Mouse (Mus musculus): Measurements from ENCODE around the gene Dram1. TPM values are rescaled to one million over a fixed set of nuclear protein-coding genes. Genes with fewer than 3 reads are reported as not detected.
A peak's percentile ranks its signal among the peaks of the same experiment; 100 is the strongest.

Gene Dram1
- polyA plus RNA-seq, 1 experiment from 2014 or later = 6.4 TPM

- WGBS = 74% methylated on average over 6 of the region's 6 CpGs
- Histone ChIP-seq H3K27ac (no peak overlapping the region), H3K4me1 (no peaks in the 10 kb centered on the region), H3K4me2 (no peak overlapping the region), H3K9ac (no peak overlapping the region), H3K27me3 (replicated peaks) (no peaks in the 10 kb centered on the region), H3K9me3 (no peaks in the 10 kb centered on the region), H3K36me3 (no peaks in the 10 kb centered on the region), H3K4me3 (replicated peaks) (no peak overlapping the region)
- no peak for ATAC-seq (ENCODE audit: insufficient read depth, low FRiP score, low read depth)
Measured at GRCm38 (mm10) chr10:88404220-88404619, 25.3 kb upstream of the Dram1 start.

GRCm38 (mm10) chr10:88403021-88403420 lies 24.1 kb upstream of the Dram1 start:
- H3K36me3 ChIP-seq = no peaks in the 10 kb centered on the region
- H3K27me3 ChIP-seq (replicated peaks) = no peaks in the 10 kb centered on the region
- 91% methylated on average over 4 of the region's 4 CpGs for WGBS
- no peaks in the 10 kb centered on the region for H3K9me3 ChIP-seq
- no peak overlapping the region for H3K9ac ChIP-seq
- no peak overlapping the region for H3K27ac ChIP-seq
- H3K4me1 ChIP-seq = no peaks in the 10 kb centered on the region
- H3K4me3 ChIP-seq (replicated peaks) = no peak overlapping the region
- no peak overlapping the region for H3K4me2 ChIP-seq
- no peak for ATAC-seq (ENCODE audit: insufficient read depth, low FRiP score, low read depth)

DNA sequence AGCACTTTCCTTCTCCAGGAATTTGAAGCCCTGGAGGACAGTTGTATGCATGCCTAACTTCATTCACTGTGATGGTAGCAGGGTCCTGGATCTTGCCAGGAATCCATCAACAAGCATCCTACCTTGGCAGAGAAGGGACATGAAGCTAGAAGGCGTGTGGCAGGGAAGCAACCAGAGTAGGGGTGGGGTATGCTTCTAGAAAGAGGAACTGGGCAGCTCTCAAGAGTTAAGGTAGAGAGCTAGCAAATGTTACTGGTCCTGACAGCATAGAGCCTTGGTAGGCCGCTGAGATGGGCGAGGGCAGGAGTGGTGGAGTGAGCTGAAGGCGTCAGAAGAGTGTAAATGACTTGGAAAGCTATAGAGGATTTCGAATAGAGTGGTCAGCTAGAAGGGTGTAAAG lies 20.4 kb upstream of the Dram1 start:
- Histone ChIP-seq H3K27ac (no peak overlapping the region), H3K9me3 (no peaks in the 10 kb centered on the region), H3K4me2 (no peak overlapping the region), H3K9ac (no peak overlapping the region), H3K36me3 (no peaks in the 10 kb centered on the region), H3K4me1 (no peaks in the 10 kb centered on the region), H3K4me3 (replicated peaks) (no peak overlapping the region), H3K27me3 (replicated peaks) (no peaks in the 10 kb centered on the region)
- no peak for ATAC-seq (ENCODE audit: insufficient read depth, low FRiP score, low read depth)
- WGBS = 79% methylated on average over 5 of the region's 5 CpGs

DNA sequence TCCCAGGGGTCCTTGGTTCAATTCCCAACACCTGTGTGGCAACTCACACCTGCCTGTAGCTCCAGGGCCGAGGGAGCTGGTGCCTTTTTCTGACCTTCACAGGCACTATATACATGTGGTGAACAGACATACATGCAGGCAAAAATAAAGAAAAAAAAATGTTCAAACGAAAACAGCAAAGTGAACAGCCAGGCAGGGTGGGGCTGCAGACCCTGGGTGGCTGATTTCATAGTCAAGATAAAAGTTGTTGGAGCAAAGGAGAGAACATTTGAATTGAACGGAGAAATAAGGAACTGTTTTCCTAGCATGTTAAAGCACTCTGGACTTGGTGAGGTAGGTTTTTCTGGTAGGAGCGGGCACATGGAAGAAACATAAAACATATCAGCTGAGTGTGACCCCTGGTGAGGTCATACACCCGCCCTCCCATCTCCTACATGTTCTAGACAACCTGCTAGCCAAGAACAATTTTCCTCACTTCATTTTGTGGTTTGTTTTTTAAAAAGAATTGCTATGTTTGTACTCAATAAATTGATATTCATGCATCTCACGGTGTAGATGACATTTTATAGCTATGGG lies 19.9 kb upstream of the Dram1 start:
- no peak for ATAC-seq (ENCODE audit: insufficient read depth, low FRiP score, low read depth)
- no peak overlapping the region for H3K9ac ChIP-seq
- no peaks in the 10 kb centered on the region for H3K9me3 ChIP-seq
- 73% methylated on average over 6 of the region's 6 CpGs for WGBS
- H3K4me1 ChIP-seq = no peaks in the 10 kb centered on the region
- H3K27me3 ChIP-seq (replicated peaks) = no peaks in the 10 kb centered on the region
- no peak overlapping the region for H3K4me3 ChIP-seq (replicated peaks)
- H3K27ac ChIP-seq = no peak overlapping the region
- no peak overlapping the region for H3K4me2 ChIP-seq
- H3K36me3 ChIP-seq = no peaks in the 10 kb centered on the region

DNA sequence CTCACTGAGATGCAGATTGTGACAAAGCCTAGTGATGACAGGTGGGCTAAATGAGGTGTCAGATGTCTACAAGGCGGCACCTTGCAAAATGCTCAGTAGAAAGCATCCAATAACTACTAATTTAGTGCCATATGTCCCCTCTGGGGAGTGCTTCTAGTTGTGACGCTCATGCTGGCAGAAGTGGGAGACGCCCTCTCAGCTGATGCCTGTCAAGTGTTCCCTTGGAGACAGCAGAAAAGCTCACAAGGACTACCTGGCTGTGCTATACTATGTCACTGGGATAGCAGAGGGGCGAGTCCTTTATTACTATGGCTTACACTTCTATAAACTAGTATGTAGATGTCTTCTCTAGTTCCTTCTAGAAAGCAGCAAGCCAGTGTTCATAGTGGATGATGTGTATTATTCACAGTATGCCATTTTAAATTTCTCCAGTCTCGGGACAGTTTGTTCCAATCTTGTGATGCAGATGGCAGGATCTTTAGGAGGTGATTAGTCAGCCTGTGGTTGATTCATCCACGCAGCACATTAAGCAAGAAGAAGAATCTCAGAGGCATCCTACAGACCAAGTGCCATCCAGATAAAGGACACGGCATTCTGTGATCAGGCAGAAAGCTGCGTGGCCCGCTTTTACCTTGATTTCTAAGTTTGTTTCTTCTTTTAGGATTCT lies 13.4 kb upstream of the Dram1 start:
- Histone ChIP-seq H3K9ac (no peak overlapping the region), H3K4me3 (replicated peaks) (no peak overlapping the region), H3K4me2 (no peak overlapping the region), H3K9me3 (no peaks in the 10 kb centered on the region), H3K4me1 (no peaks in the 10 kb centered on the region), H3K27ac (no peak overlapping the region), H3K36me3 (no peaks in the 10 kb centered on the region), H3K27me3 (replicated peaks) (no peaks in the 10 kb centered on the region)
- ATAC-seq (ENCODE audit: insufficient read depth, low FRiP score, low read depth) = no peak
- WGBS = 85% methylated on average over 9 of the region's 9 CpGs

GRCm38 (mm10) chr10:88391495-88391894 lies 12.6 kb upstream of the Dram1 start:
- H3K9ac ChIP-seq = no peak overlapping the region
- no peak overlapping the region for H3K4me2 ChIP-seq
- H3K9me3 ChIP-seq = no peaks in the 10 kb centered on the region
- WGBS = 90% methylated on average over 9 of the region's 9 CpGs
- H3K27ac ChIP-seq = no peak overlapping the region
- no peaks in the 10 kb centered on the region for H3K36me3 ChIP-seq
- H3K4me1 ChIP-seq = no peaks in the 10 kb centered on the region
- no peak for ATAC-seq (ENCODE audit: insufficient read depth, low FRiP score, low read depth)
- H3K4me3 ChIP-seq (replicated peaks) = no peak overlapping the region
- H3K27me3 ChIP-seq (replicated peaks) = no peaks in the 10 kb centered on the region

GRCm38 (mm10) chr10:88390096-88390790 lies 11.4 kb upstream of the Dram1 start:
- no peak overlapping the region for H3K9ac ChIP-seq
- WGBS = 58% methylated on average over 10 of the region's 10 CpGs
- no peak for ATAC-seq (ENCODE audit: insufficient read depth, low FRiP score, low read depth)
- H3K27me3 ChIP-seq (replicated peaks) = no peaks in the 10 kb centered on the region
- H3K4me2 ChIP-seq = no peak overlapping the region
- 0 out of 2 replicates have a peak, but pooled peaks cover 4% of the 10 kb centered on the region for H3K4me1 ChIP-seq
- no peak overlapping the region for H3K27ac ChIP-seq
- H3K4me3 ChIP-seq (replicated peaks) = no peak overlapping the region
- H3K9me3 ChIP-seq = no peaks in the 10 kb centered on the region
- no peaks in the 10 kb centered on the region for H3K36me3 ChIP-seq

- Histone ChIP-seq H3K36me3 (no peaks in the 10 kb centered on the region), H3K27me3 (replicated peaks) (no peaks in the 10 kb centered on the region), H3K9ac (no peak overlapping the region), H3K4me2 (no peak overlapping the region), H3K4me3 (replicated peaks) (no peak overlapping the region), H3K4me1 (0 out of 2 replicates have a peak, but pooled peaks cover 4% of the 10 kb centered on the region), H3K9me3 (no peaks in the 10 kb centered on the region), H3K27ac (no peak overlapping the region)
- ATAC-seq (ENCODE audit: insufficient read depth, low FRiP score, low read depth) = 0 out of 2 replicates have a peak, but pooled peaks have one; percentile 27
- WGBS = 32% methylated on average over 4 of the region's 4 CpGs
Measured at GRCm38 (mm10) chr10:88389576-88389975, 10.7 kb upstream of the Dram1 start.

- Histone ChIP-seq H3K4me2 (no peak overlapping the region), H3K27me3 (replicated peaks) (no peaks in the 10 kb centered on the region), H3K4me3 (replicated peaks) (no peak overlapping the region), H3K27ac (no peak overlapping the region), H3K36me3 (no peaks in the 10 kb centered on the region), H3K9ac (no peak overlapping the region), H3K9me3 (no peaks in the 10 kb centered on the region), H3K4me1 (0 out of 2 replicates have a peak, but pooled peaks cover 4% of the 10 kb centered on the region)
- no peak for ATAC-seq (ENCODE audit: insufficient read depth, low FRiP score, low read depth)
- 78% methylated on average over 6 of the region's 6 CpGs for WGBS
Measured at GRCm38 (mm10) chr10:88386251-88386650, 7.4 kb upstream of the Dram1 start.

DNA sequence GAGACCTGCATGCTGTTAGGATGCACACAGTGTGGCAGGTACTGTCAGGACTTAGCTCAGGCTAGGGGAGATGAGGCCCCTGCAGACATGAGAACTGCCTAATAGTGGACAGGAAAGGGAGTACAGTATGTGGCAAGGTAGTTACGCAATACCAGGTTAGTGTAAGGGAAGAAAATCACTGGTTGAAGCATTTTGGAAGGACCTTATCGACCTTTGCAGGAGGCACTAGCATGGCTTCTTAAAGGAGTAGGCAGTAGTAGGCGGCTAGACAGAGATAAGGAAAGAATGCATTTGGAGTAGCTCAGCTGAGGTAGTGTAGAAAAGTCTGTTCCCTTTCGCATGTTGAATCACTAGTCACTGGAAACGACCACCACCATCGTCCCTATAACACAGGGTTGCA lies 6.9 kb upstream of the Dram1 start:
- no peaks in the 10 kb centered on the region for H3K27me3 ChIP-seq (replicated peaks)
- H3K27ac ChIP-seq = no peak overlapping the region
- 0 out of 2 replicates have a peak, but pooled peaks cover 4% of the 10 kb centered on the region for H3K4me1 ChIP-seq
- 57% methylated on average over 6 of the region's 6 CpGs for WGBS
- no peaks in the 10 kb centered on the region for H3K9me3 ChIP-seq
- no peaks in the 10 kb centered on the region for H3K36me3 ChIP-seq
- ATAC-seq (ENCODE audit: insufficient read depth, low FRiP score, low read depth) = peak; percentile 29; the same call in 1 of the 2 replicates
- no peak overlapping the region for H3K4me2 ChIP-seq
- H3K9ac ChIP-seq = no peak overlapping the region
- H3K4me3 ChIP-seq (replicated peaks) = no peak overlapping the region

- H3K4me1 ChIP-seq = peaks cover 6% of the 10 kb centered on the region; the same call in 1 of the 2 replicates
Measured at GRCm38 (mm10) chr10:88385290-88385689, 6.4 kb upstream of the Dram1 start.

GRCm38 (mm10) chr10:88384081-88384480 lies 5.2 kb upstream of the Dram1 start:
- no peak for ATAC-seq (ENCODE audit: insufficient read depth, low FRiP score, low read depth)
- 46% methylated on average over 5 of the region's 5 CpGs for WGBS

More at GRCm38 (mm10) chr10:88385290-88385689, 6.4 kb upstream of the Dram1 start:
- Histone ChIP-seq H3K9me3 (no peaks in the 10 kb centered on the region), H3K9ac (no peak overlapping the region), H3K4me2 (no peak overlapping the region), H3K4me3 (replicated peaks) (no peak overlapping the region), H3K27ac (no peak overlapping the region), H3K27me3 (replicated peaks) (no peaks in the 10 kb centered on the region), H3K36me3 (no peaks in the 10 kb centered on the region)
- ATAC-seq (ENCODE audit: insufficient read depth, low FRiP score, low read depth) = no peak
- 91% methylated on average over 11 of the region's 11 CpGs for WGBS

More at GRCm38 (mm10) chr10:88384081-88384480, 5.2 kb upstream of the Dram1 start:
- H3K9me3 ChIP-seq = no peaks in the 10 kb centered on the region
- no peak overlapping the region for H3K4me2 ChIP-seq
- no peak overlapping the region for H3K4me3 ChIP-seq (replicated peaks)
- no peaks in the 10 kb centered on the region for H3K36me3 ChIP-seq
- no peak overlapping the region for H3K27ac ChIP-seq
- H3K4me1 ChIP-seq = peaks cover 10% of the 10 kb centered on the region
- H3K27me3 ChIP-seq (replicated peaks) = no peaks in the 10 kb centered on the region
- no peak overlapping the region for H3K9ac ChIP-seq
